Mouse (Mus musculus) hindbrain, embryonic 13.5 days (tissue): ENCODE data around the gene Gcnt1. TPM values are rescaled to one million over a fixed set of nuclear protein-coding genes. Genes with fewer than 3 reads are reported as not detected.

Experiments used
- ATAC-seq: fragments of 200-750 bp; cut with Nextera tagmentation; 2 replicates; pipeline ENCODE4 v1.8.0; 2017; ENCODE audit warnings: moderate TSS enrichment; ENCODE audit not compliant: low FRiP score
- H3K27ac ChIP-seq: fragments of 300-500 bp; sonication (generic); 2 replicates; pipeline ENCODE4 v1.5.1; 2015; ENCODE audit warnings: inconsistent platforms, mild to moderate bottlenecking, moderate library complexity
- H3K27me3 ChIP-seq: fragments of 300-500 bp; sonication (generic); 2 replicates; pipeline ENCODE4 v1.6.1; 2015; ENCODE audit warnings: mild to moderate bottlenecking, inconsistent platforms
- H3K36me3 ChIP-seq: fragments of 300-500 bp; sonication (generic); 2 replicates; pipeline ENCODE4 v1.6.1; 2015; ENCODE audit warnings: mild to moderate bottlenecking, inconsistent platforms
- H3K4me1 ChIP-seq: fragments of 300-500 bp; sonication (generic); replicated peaks from 2 replicates; pipeline ENCODE4 v1.6.1; 2015; ENCODE audit warnings: inconsistent platforms
- H3K4me2 ChIP-seq: fragments of 300-500 bp; sonication (generic); 2 replicates; pipeline ENCODE4 v1.6.1; 2015; ENCODE audit warnings: inconsistent platforms, mild to moderate bottlenecking, moderate library complexity
- H3K4me3 ChIP-seq: fragments of 300-500 bp; sonication (generic); 2 replicates; pipeline ENCODE4 v1.5.1; 2015; ENCODE audit warnings: mild to moderate bottlenecking, inconsistent platforms
- H3K9ac ChIP-seq: fragments of 300-500 bp; sonication (generic); 2 replicates; pipeline ENCODE4 v1.6.1; 2015; ENCODE audit warnings: mild to moderate bottlenecking, inconsistent platforms
- H3K9me3 ChIP-seq: fragments of 300-500 bp; sonication (generic); 2 replicates; pipeline ENCODE4 v1.6.1; 2016; ENCODE audit warnings: inconsistent platforms
- WGBS: fragments of 180-500 bp; shearing (Covaris S2); methylation state at CpG from one replicate; pipeline ENCODE4 v1.1.7; 2015; 5-methylcytosine and 5-hydroxymethylcytosine counted together
- polyA plus RNA-seq: library from polyadenylated mRNA; unstranded; fragments of >200 nt; fragmentation: Nextera tagmentation; extraction: Ambion mirVana; gene quantifications from 2 replicates; pipeline ENCODE4 v1.2.1, GENCODE M21; 2015

Gene Gcnt1
- polyA plus RNA-seq, 1 experiment from 2014 or later, result 1.3 TPM

GRCm38 (mm10) chr19:17344881-17345280, 27.8 kb downstream of the Gcnt1 start:
- no peak overlapping the region for H3K9ac ChIP-seq
- H3K9me3 ChIP-seq, result no peaks in the 10 kb centered on the region
- H3K36me3 ChIP-seq, result no peaks in the 10 kb centered on the region
- H3K4me2 ChIP-seq, result no peak overlapping the region
- WGBS, result 96% methylated on average over 7 of the region's 7 CpGs
- no peaks in the 10 kb centered on the region for H3K4me1 ChIP-seq
- ATAC-seq, result no peak
- no peak overlapping the region for H3K27ac ChIP-seq
- no peak overlapping the region for H3K4me3 ChIP-seq
- H3K27me3 ChIP-seq, result no peaks in the 10 kb centered on the region

DNA sequence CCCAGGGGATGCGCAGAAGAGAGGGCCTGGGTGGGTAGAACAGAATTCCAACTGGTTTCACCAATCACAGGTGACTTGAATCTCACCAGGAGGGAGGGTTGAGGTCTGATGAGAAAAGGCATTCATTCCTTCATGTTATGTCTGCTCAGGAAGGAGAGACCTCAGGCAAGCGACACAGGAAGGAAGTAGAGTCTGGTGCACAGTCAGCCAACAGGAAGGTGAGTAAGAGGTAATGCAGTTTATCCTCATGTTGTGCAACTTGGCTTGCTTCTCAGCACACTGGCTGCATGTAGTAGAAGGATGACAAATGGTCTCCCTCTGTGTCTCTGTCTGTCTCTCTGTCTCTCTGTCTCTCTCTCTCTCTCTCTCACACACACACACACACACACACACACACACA, 33.1 kb downstream of the Gcnt1 start:
- WGBS, result 90% methylated on average over 2 of the region's 2 CpGs
- Histone ChIP-seq H3K27me3 (no peaks in the 10 kb centered on the region), H3K9ac (no peak overlapping the region), H3K4me2 (no peak overlapping the region), H3K4me3 (no peak overlapping the region), H3K27ac (no peak overlapping the region), H3K9me3 (no peaks in the 10 kb centered on the region), H3K36me3 (no peaks in the 10 kb centered on the region), H3K4me1 (no peaks in the 10 kb centered on the region)
- no peak for ATAC-seq

- no peak overlapping the region for H3K4me2 ChIP-seq
- no peaks in the 10 kb centered on the region for H3K27me3 ChIP-seq
- H3K4me1 ChIP-seq, result no peaks in the 10 kb centered on the region
- no peak overlapping the region for H3K9ac ChIP-seq
- H3K27ac ChIP-seq, result no peak overlapping the region
- H3K9me3 ChIP-seq, result no peaks in the 10 kb centered on the region
- H3K4me3 ChIP-seq, result no peak overlapping the region
- WGBS, result 67% methylated on average over 7 of the region's 7 CpGs
- no peak for ATAC-seq
- no peaks in the 10 kb centered on the region for H3K36me3 ChIP-seq
Observed at GRCm38 (mm10) chr19:17337057-17337679, 35.5 kb downstream of the Gcnt1 start.

DNA sequence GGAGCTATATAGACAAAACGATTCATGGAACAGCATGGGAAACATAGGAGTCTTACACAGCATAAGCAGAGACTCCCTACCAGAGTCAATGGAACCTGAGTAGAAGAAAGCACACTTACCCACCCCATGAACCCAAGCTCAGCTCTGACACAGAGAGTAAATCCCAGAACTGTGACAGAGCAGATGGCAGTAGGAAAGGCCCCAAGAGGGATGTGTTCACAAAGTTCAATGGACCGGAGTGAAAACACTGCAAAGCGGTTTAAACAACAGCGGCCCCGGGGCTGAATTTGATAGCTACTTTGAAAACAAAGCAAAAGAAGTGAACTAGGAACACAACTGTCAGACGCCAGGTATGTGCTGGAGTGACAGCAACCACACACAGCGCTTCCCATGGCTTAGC, 36.0 kb downstream of the Gcnt1 start:
- no peak for ATAC-seq
- Histone ChIP-seq H3K4me2 (no peak overlapping the region), H3K9me3 (no peaks in the 10 kb centered on the region), H3K27ac (no peak overlapping the region), H3K9ac (no peak overlapping the region), H3K27me3 (no peaks in the 10 kb centered on the region), H3K36me3 (no peaks in the 10 kb centered on the region), H3K4me3 (no peak overlapping the region), H3K4me1 (no peaks in the 10 kb centered on the region)
- 64% methylated on average over 7 of the region's 7 CpGs for WGBS

GRCm38 (mm10) chr19:17334644-17335333, 37.9 kb downstream of the Gcnt1 start:
- no peak overlapping the region for H3K9ac ChIP-seq
- no peak overlapping the region for H3K4me2 ChIP-seq
- WGBS, result 89% methylated on average over 12 of the region's 12 CpGs
- no peak overlapping the region for H3K4me3 ChIP-seq
- ATAC-seq, result no peak
- H3K36me3 ChIP-seq, result no peaks in the 10 kb centered on the region
- no peaks in the 10 kb centered on the region for H3K27me3 ChIP-seq
- no peaks in the 10 kb centered on the region for H3K9me3 ChIP-seq
- no peak overlapping the region for H3K27ac ChIP-seq
- H3K4me1 ChIP-seq, result no peaks in the 10 kb centered on the region

DNA sequence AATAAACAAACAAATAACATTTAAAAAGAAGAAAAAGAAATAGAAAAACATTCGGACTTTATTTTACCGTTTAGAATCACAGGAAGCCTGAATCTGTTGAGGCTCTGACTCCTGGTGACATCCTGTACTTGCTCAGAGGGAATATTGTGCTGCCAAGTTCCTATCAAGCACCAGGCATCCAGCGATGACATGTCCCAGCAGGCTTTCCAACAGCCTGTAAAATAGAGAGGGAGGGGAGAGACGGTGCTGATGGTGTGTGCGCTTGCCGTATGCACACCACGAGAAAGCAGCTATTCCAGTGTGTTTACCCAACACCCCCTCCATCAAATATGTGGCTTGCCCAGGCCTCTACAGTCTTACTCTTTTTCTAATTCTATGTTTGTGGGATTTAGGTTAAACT, 39.6 kb downstream of the Gcnt1 start:
- Histone ChIP-seq H3K4me3 (no peak overlapping the region), H3K9me3 (no peaks in the 10 kb centered on the region), H3K4me2 (no peak overlapping the region), H3K27ac (no peak overlapping the region), H3K36me3 (no peaks in the 10 kb centered on the region), H3K9ac (no peak overlapping the region), H3K4me1 (no peaks in the 10 kb centered on the region), H3K27me3 (no peaks in the 10 kb centered on the region)
- ATAC-seq, result no peak
- 78% methylated on average over 7 of the region's 7 CpGs for WGBS

DNA sequence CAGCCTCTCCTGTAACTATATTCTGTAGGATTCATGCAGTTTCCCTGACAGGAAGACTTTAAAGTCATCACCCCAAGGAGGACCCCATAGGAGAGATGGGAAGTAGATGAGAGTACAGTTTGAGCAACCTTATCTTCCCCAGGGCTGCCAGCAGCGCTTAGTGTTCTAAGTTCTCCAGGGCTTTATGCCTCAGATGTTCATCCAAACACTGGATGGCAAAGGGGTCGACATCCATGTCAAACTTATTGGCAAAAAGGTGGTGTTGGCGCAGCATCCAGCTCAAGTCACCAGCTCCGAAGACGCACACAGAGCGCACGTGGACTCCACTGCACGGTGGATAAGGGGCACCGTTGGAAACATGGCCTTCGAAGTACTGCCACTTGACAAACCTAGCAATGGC, 43.7 kb downstream of the Gcnt1 start:
- Histone ChIP-seq H3K4me1 (no peaks in the 10 kb centered on the region), H3K9ac (no peak overlapping the region), H3K27ac (no peak overlapping the region), H3K9me3 (no peaks in the 10 kb centered on the region), H3K4me2 (no peak overlapping the region), H3K27me3 (no peaks in the 10 kb centered on the region), H3K4me3 (no peak overlapping the region), H3K36me3 (no peaks in the 10 kb centered on the region)
- WGBS, result 94% methylated on average over 10 of the region's 10 CpGs
- no peak for ATAC-seq

DNA sequence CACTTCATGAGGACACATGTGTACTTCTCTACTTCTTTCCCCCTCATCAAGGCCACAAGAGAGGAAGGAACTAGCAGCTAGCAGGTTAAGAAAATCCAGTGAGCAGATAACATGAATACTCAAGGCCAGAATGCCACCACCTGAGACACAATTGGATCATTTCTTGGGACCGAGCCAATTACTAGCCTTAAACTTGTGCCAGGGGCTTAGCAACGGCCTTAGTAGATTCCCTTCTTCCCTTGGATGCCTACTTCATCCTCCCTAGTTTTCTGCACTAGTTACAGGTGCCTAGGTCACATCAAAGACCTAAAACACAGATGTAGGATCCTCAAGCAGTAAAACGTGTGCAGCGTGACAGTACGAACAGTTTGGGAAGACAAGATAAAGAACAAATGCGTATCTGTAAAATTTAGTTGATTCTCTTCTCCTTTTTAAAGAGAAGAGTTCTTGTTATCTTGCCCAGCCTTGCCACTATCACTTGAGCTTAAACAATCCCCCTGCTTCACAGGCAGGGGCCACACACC, 44.7 kb downstream of the Gcnt1 start:
- H3K9ac ChIP-seq, result no peak overlapping the region
- ATAC-seq, result no peak
- H3K27me3 ChIP-seq, result no peaks in the 10 kb centered on the region
- no peak overlapping the region for H3K27ac ChIP-seq
- no peak overlapping the region for H3K4me3 ChIP-seq
- no peak overlapping the region for H3K4me2 ChIP-seq
- H3K4me1 ChIP-seq, result no peaks in the 10 kb centered on the region
- WGBS, result 94% methylated on average over 6 of the region's 6 CpGs
- H3K36me3 ChIP-seq, result no peaks in the 10 kb centered on the region
- no peaks in the 10 kb centered on the region for H3K9me3 ChIP-seq

- 93% methylated on average over 5 of the region's 5 CpGs for WGBS
- no peak overlapping the region for H3K9ac ChIP-seq
- no peak overlapping the region for H3K4me2 ChIP-seq
- no peak overlapping the region for H3K27ac ChIP-seq
- H3K36me3 ChIP-seq, result no peaks in the 10 kb centered on the region
- H3K4me3 ChIP-seq, result no peak overlapping the region
- H3K4me1 ChIP-seq, result no peaks in the 10 kb centered on the region
- no peaks in the 10 kb centered on the region for H3K9me3 ChIP-seq
- ATAC-seq, result no peak
- no peaks in the 10 kb centered on the region for H3K27me3 ChIP-seq
Observed at GRCm38 (mm10) chr19:17323689-17324241, 48.9 kb downstream of the Gcnt1 start.

DNA sequence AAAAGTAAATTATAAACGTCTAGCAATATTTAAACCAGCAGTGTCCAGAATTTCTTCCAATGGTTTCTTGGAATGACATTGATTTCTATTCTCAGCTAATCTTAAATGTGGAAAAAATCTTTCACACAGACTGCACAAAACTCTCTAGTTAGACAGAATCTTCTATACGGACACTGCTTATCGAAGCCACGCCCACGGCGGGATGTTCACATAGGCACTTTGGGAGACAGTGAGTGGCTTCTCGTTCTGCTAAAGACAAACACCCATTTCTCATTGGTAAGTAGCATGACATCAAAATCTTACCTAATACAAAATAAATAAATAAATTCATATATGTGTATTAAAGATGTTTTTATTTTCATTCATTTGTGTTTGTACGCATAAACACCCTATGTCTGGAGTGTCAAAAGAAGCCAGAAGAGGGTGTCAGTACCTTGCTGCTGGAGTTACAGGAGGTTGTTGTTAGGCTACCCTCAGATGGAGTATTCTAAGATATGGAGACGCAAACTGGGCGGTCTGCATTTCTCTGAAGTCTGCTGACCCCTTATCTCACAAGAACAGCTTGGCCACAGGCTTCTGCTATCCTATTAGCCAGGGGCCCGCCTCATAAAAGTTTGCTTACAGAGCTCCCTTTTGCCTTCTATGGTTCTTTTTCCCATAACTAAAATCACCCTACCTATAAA, 49.5 kb downstream of the Gcnt1 start:
- Histone ChIP-seq H3K4me3 (no peak overlapping the region), H3K27ac (no peak overlapping the region), H3K4me1 (no peaks in the 10 kb centered on the region), H3K36me3 (no peaks in the 10 kb centered on the region), H3K4me2 (no peak overlapping the region), H3K27me3 (no peaks in the 10 kb centered on the region), H3K9me3 (no peaks in the 10 kb centered on the region), H3K9ac (no peak overlapping the region)
- no peak for ATAC-seq
- WGBS, result 93% methylated on average over 11 of the region's 11 CpGs

- 92% methylated on average over 4 of the region's 4 CpGs for WGBS
- ATAC-seq, result no peak
- Histone ChIP-seq H3K9me3 (no peaks in the 10 kb centered on the region), H3K27ac (no peak overlapping the region), H3K4me3 (no peak overlapping the region), H3K4me1 (no peaks in the 10 kb centered on the region), H3K9ac (no peak overlapping the region), H3K4me2 (no peak overlapping the region), H3K27me3 (no peaks in the 10 kb centered on the region), H3K36me3 (no peaks in the 10 kb centered on the region)
Observed at GRCm38 (mm10) chr19:17319770-17320169, 52.9 kb downstream of the Gcnt1 start.

GRCm38 (mm10) chr19:17318733-17319132, 53.9 kb downstream of the Gcnt1 start:
- Histone ChIP-seq H3K4me2 (no peak overlapping the region), H3K36me3 (no peaks in the 10 kb centered on the region), H3K4me3 (no peak overlapping the region), H3K4me1 (no peaks in the 10 kb centered on the region), H3K27me3 (no peaks in the 10 kb centered on the region), H3K9me3 (no peaks in the 10 kb centered on the region), H3K27ac (no peak overlapping the region), H3K9ac (no peak overlapping the region)
- ATAC-seq, result no peak
- WGBS, result 39% methylated on average over 3 of the region's 3 CpGs
